Mouse (Mus musculus) testis, postnatal 14 days (tissue): Measurements from ENCODE around the gene Il20.

ENCODE experiments used
- DNase-seq: peaks from one replicate; pipeline ENCODE4 v3.0.0; 2021; ENCODE audit warnings: low spot score

Il20 gene

GRCm38 (mm10) chr1:130865541-130866221 is 45.6 kb downstream of the Il20 start, which contains the start of gene Fcmr:
TSS of gene Fcmr (plus strand) at chr1:130865669.
- DNase-seq = no peak

- no peak for DNase-seq
Measured at GRCm38 (mm10) chr1:130864741-130865140, 46.5 kb downstream of the Il20 start.

GRCm38 (mm10) chr1:130864238-130864637 is 47.0 kb downstream of the Il20 start:
- DNase-seq = no peak

GRCm38 (mm10) chr1:130857456-130857855 is 53.8 kb downstream of the Il20 start:
- DNase-seq = no peak
